Mouse (Mus musculus) liver, embryonic 11.5 days (tissue): ENCODE data around the gene Dok3. TPM values are rescaled to one million over a fixed set of nuclear protein-coding genes. Genes with fewer than 3 reads are reported as not detected.

Source experiments
- ATAC-seq: fragments of 200-750 bp; cut with Nextera tagmentation; replicated peaks from 2 replicates; pipeline ENCODE4 v1.8.0; 2017; ENCODE audit warnings: moderate number of reproducible peaks, mild to moderate bottlenecking, moderate TSS enrichment, moderate library complexity; ENCODE audit not compliant: low FRiP score
- DNase-seq: peaks from one replicate; pipeline ENCODE4 v3.0.0-alpha.2; 2017; ENCODE audit warnings: low spot score
- H3K27ac ChIP-seq: fragments of 300-500 bp; sonication (generic); 2 replicates; pipeline ENCODE4 v1.5.1; 2014; ENCODE audit warnings: mild to moderate bottlenecking, low read depth, low read length, control low read depth
- H3K27me3 ChIP-seq: fragments of 300-500 bp; sonication (generic); replicated peaks from 2 replicates; pipeline ENCODE4 v1.6.1; 2014; ENCODE audit warnings: low read length, mixed read lengths; ENCODE audit not compliant: control insufficient read depth, insufficient read depth
- H3K36me3 ChIP-seq: fragments of 300-500 bp; sonication (generic); 2 replicates; pipeline ENCODE4 v1.6.1; 2014; ENCODE audit warnings: mild to moderate bottlenecking, low read length, moderate library complexity, mixed read lengths; ENCODE audit not compliant: control insufficient read depth, insufficient read depth
- H3K4me1 ChIP-seq: fragments of 300-500 bp; sonication (generic); replicated peaks from 2 replicates; pipeline ENCODE4 v1.6.1; 2014; ENCODE audit warnings: low read length, mixed read lengths; ENCODE audit not compliant: control insufficient read depth, insufficient read depth
- H3K4me2 ChIP-seq: fragments of 300-500 bp; sonication (generic); 2 replicates; pipeline ENCODE4 v1.6.1; 2014; ENCODE audit warnings: mild to moderate bottlenecking, control low read depth, moderate library complexity
- H3K4me3 ChIP-seq: fragments of 300-500 bp; sonication (generic); 2 replicates; pipeline ENCODE4 v1.5.1; 2014; ENCODE audit warnings: low read depth, low read length, control low read depth
- H3K9ac ChIP-seq: fragments of 300-500 bp; sonication (generic); 2 replicates; pipeline ENCODE4 v1.6.1; 2014; ENCODE audit warnings: low read depth, low read length, control low read depth
- H3K9me3 ChIP-seq: fragments of 300-500 bp; sonication (generic); 2 replicates; pipeline ENCODE4 v1.6.1; 2016; ENCODE audit warnings: low read length, inconsistent platforms, mixed read lengths; ENCODE audit not compliant: control insufficient read depth
- WGBS: fragments of 180-500 bp; shearing (Covaris S2); extraction: QIAGEN DNeasy Blood & Tissue Kit; methylation state at CpG from one replicate; pipeline ENCODE4 v1.1.7; 2014; 5-methylcytosine and 5-hydroxymethylcytosine counted together
- microRNA-seq: library from miRNA; unstranded; fragments of <30 nt; microRNA quantifications from one replicate; pipeline ENCODE4, GENCODE M21; 2017; ENCODE audit warnings: borderline number of aligned reads
- polyA plus RNA-seq: library from polyadenylated mRNA; unstranded; fragments of >200 nt; fragmentation: Nextera tagmentation; extraction: Ambion mirVana; gene quantifications from 2 replicates; pipeline ENCODE4 v1.2.1, GENCODE M21; 2014

The Dok3 gene
- polyA plus RNA-seq, 1 experiment from 2014 or later, result 6.0 TPM

DNA sequence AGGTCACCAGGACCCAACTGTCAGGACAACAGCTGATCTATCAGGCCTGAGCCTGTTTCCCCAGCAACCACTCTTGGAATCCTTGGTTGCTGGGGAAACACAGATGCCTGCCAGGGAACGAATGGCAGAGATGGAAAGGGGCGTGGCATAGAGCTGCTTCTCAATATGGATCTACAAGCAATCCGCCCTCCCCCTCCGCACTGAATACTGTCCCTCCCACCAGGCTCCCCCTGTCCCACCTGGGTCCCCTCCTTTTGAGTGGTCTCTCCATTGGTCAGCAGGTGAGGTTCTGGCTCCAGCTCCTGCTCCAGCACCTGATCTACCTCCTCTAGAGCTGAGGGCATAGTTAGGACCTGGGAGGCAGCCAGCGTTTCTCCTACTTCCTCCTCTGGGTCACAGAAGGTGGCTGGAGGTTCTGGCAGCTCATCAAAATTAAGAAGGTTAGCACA lies 54.5 kb downstream of the Dok3 start:
- WGBS, result 49% methylated on average over 5 of the region's 5 CpGs
- H3K27me3 ChIP-seq, result peaks cover 48% of the 10 kb centered on the region
- H3K9me3 ChIP-seq, result no peaks in the 10 kb centered on the region
- no peak overlapping the region for H3K9ac ChIP-seq
- ATAC-seq (no peak), DNase-seq (no peak)
- no peak overlapping the region for H3K4me3 ChIP-seq
- H3K36me3 ChIP-seq, result peaks cover 8% of the 10 kb centered on the region; the same call in 1 of the 2 replicates
- H3K27ac ChIP-seq, result no peak overlapping the region
- H3K4me2 ChIP-seq, result no peak overlapping the region
- H3K4me1 ChIP-seq, result peaks cover 17% of the 10 kb centered on the region

DNA sequence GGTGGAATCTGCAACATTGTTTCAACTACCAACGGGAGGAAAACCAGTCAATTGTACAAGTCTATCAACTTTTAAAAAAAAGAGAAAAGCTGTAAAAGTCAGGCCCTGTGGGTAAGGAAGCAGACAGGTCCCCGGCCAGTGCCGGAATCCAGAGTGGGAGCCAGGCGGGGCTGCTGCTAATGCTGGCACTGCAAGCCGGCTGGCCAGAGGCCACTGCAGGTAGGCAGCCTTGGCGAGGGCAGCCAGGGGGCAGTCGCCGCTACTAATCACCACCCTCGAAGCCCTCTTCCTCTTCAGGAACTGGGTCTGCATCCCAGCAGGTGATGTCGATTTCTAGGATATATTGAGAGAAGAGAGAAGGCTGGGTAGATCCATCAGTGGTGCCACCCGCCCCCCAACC lies 55.1 kb downstream of the Dok3 start:
- H3K9me3 ChIP-seq, result no peaks in the 10 kb centered on the region
- peaks cover 17% of the 10 kb centered on the region for H3K4me1 ChIP-seq
- H3K27me3 ChIP-seq, result peaks cover 55% of the 10 kb centered on the region
- no peak for ATAC-seq
- no peak overlapping the region for H3K9ac ChIP-seq
- WGBS, result 73% methylated on average over 11 of the region's 11 CpGs
- H3K36me3 ChIP-seq, result peaks cover 8% of the 10 kb centered on the region; the same call in 1 of the 2 replicates
- H3K4me3 ChIP-seq, result no peak overlapping the region
- no peak overlapping the region for H3K27ac ChIP-seq
- no peak for DNase-seq
- H3K4me2 ChIP-seq, result no peak overlapping the region

Small RNAs within 50 kb of the gene (microRNA-seq; reads per million reads assigned to microRNA genes)
- gene Mir6944 (55.3 reads per million, percentile 42 among the genes with 10 or more reads in this experiment), gene Mir6945 (2.8 reads per million)

Other genes with a start within 250 kb of the Dok3 start
- 493 and 494 TPM in 2 replicates for gene Prelid1, start 208.8 kb downstream of the Dok3 start, polyA plus RNA-seq
- gene Rab24, start 207.3 kb downstream of the Dok3 start, polyA plus RNA-seq, result 78.7 and 79.6 TPM in 2 replicates
- 15.6 and 16.4 TPM in 2 replicates for gene Mxd3, start 199.5 kb downstream of the Dok3 start, polyA plus RNA-seq
- 120 and 121 TPM in 2 replicates for gene Lman2, start 166.5 kb downstream of the Dok3 start, polyA plus RNA-seq
- 1.2 and 1.9 TPM in 2 replicates for gene Rgs14, start 159.6 kb downstream of the Dok3 start, polyA plus RNA-seq
- gene Slc34a1, start 131.1 kb downstream of the Dok3 start, polyA plus RNA-seq, result not detected in 2 replicates
- gene Pfn3, start 114.1 kb downstream of the Dok3 start, polyA plus RNA-seq, result not detected in 2 replicates
- gene F12, start 102.5 kb downstream of the Dok3 start, polyA plus RNA-seq, result 62.3 and 63.4 TPM in 2 replicates
- 45.8 and 49.0 TPM in 2 replicates for gene Grk6, start 84.2 kb downstream of the Dok3 start, polyA plus RNA-seq
- 0.29 and 0.35 TPM in 2 replicates for gene Prr7, start 65.0 kb downstream of the Dok3 start, polyA plus RNA-seq
- 64.9 and 69.0 TPM in 2 replicates for gene Dbn1, start 41.2 kb downstream of the Dok3 start, polyA plus RNA-seq
- gene Pdlim7, start 15.6 kb downstream of the Dok3 start, polyA plus RNA-seq, result 86.4 and 94.6 TPM in 2 replicates
- 62.9 and 64.6 TPM in 2 replicates for gene Ddx41, start 7.4 kb upstream of the Dok3 start, polyA plus RNA-seq
- 18.7 and 25.3 TPM in 2 replicates for gene Fam193b, start 41.8 kb upstream of the Dok3 start, polyA plus RNA-seq
- gene Tmed9, start 44.4 kb upstream of the Dok3 start, polyA plus RNA-seq, result 58.7 and 61.9 TPM in 2 replicates
- gene B4galt7, start 70.6 kb upstream of the Dok3 start, polyA plus RNA-seq, result 16.0 and 16.4 TPM in 2 replicates
- gene Caml, start 93.7 kb upstream of the Dok3 start, polyA plus RNA-seq, result 35.8 and 36.2 TPM in 2 replicates
- 51.5 and 54.0 TPM in 2 replicates for gene Ddx46, start 105.7 kb upstream of the Dok3 start, polyA plus RNA-seq
- gene B230219D22Rik, start 163.8 kb upstream of the Dok3 start, polyA plus RNA-seq, result 39.3 and 42.8 TPM in 2 replicates
- 49.9 and 50.2 TPM in 2 replicates for gene Txndc15, start 185.4 kb upstream of the Dok3 start, polyA plus RNA-seq
- gene Pcbd2, start 198.1 kb upstream of the Dok3 start, polyA plus RNA-seq, result 56.3 and 60.3 TPM in 2 replicates